Mouse (Mus musculus): ENCODE measurements around the gene Robo1.

DNA sequence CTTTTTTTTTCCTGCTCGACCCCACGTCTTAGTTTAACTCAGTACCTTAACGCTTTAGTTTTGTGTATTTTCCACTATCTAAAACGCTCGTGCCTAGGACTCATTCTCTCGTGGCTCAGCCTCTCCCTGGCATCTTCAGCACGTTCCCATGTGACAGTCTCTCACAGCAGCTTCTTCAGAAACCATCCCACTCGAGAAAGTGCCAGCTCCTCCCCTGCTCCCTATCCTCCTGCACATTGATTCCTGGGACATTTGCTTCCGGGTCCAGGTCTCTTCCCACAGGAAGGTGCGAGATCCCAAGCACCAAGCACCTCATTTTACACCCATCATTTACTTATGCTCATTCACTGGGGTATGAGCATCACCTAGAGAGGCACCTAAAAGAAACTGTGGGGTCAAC is 150.0 kb downstream of the Robo1 start:
- TF ChIP-seq POLR2A (IDR thresholded peaks at IDR 0.05; ENCODE audit: insufficient read depth, low read length), result no peak
- no peak for TF ChIP-seq CTCF (IDR thresholded peaks at IDR 0.05; ENCODE audit: low read depth, low read length)
- TF ChIP-seq EP300 (IDR thresholded peaks at IDR 0.05; ENCODE audit: insufficient read depth, low read depth, low read length), result no peak
